Mouse (Mus musculus) liver, embryonic 14.5 days (tissue): Measurements from ENCODE around the gene Nubp2. TPM values are rescaled to one million over a fixed set of nuclear protein-coding genes. Genes with fewer than 3 reads are reported as not detected.

Experiments
- ATAC-seq: fragments of 200-750 bp; cut with Nextera tagmentation; 2 replicates; pipeline ENCODE4 v1.8.0; 2017; ENCODE audit warnings: moderate number of reproducible peaks, mild to moderate bottlenecking, moderate library complexity; ENCODE audit not compliant: insufficient read depth
- DNase-seq, 3 experiments: peaks; one replicate each; pipeline ENCODE4 v3.0.0-alpha.2; 2012 to 2013; ENCODE audit warnings: low read depth in 3 of 3, low spot score in 3 of 3
- H3K27ac ChIP-seq: fragments of 300-500 bp; sonication (generic); 2 replicates; pipeline ENCODE4 v1.5.1; 2014; ENCODE audit warnings: moderate library complexity, mild to moderate bottlenecking, control low read depth, inconsistent platforms
- H3K27me3 ChIP-seq: fragments of 300-500 bp; sonication (generic); 2 replicates; pipeline ENCODE4 v1.6.1; 2014; ENCODE audit warnings: mild to moderate bottlenecking, low read length, moderate library complexity; ENCODE audit not compliant: control insufficient read depth, insufficient read depth
- H3K36me3 ChIP-seq: fragments of 300-500 bp; sonication (generic); replicated peaks from 2 replicates; pipeline ENCODE4 v1.6.1; 2014; ENCODE audit warnings: low read depth; ENCODE audit not compliant: control insufficient read depth, insufficient read depth
- H3K4me1 ChIP-seq, 2 experiments: fragments of 200-500 bp in 1 of 2; fragments of 300-500 bp in 1 of 2; sonication (generic) in 1 of 2; replicated peaks; 2 replicates each; pipeline ENCODE4 v1.6.1; 2012 to 2014; ENCODE audit warnings: antibody characterized with exemption in 1 of 2, inconsistent platforms in 1 of 2, low read length in 1 of 2; ENCODE audit not compliant: control insufficient read depth in 2 of 2, insufficient read depth in 2 of 2
- H3K4me2 ChIP-seq: fragments of 300-500 bp; sonication (generic); 2 replicates; pipeline ENCODE4 v1.6.1; 2014; ENCODE audit warnings: low read depth, mild to moderate bottlenecking, control low read depth, moderate library complexity
- H3K4me3 ChIP-seq, 2 experiments: fragments of 200-500 bp in 1 of 2; fragments of 300-500 bp in 1 of 2; sonication (generic) in 1 of 2; 2 replicates each; pipeline ENCODE4 v1.5.1; 2012 to 2014; ENCODE audit warnings: low read depth in 2 of 2, low read length in 2 of 2, mild to moderate bottlenecking in 2 of 2, control low read depth in 1 of 2, inconsistent platforms in 1 of 2, moderate library complexity in 1 of 2; ENCODE audit not compliant: insufficient read depth in 1 of 2
- H3K9ac ChIP-seq: fragments of 300-500 bp; sonication (generic); replicated peaks from 2 replicates; pipeline ENCODE4 v1.6.1; 2014; ENCODE audit warnings: mild to moderate bottlenecking, control low read depth, moderate library complexity
- H3K9me3 ChIP-seq: fragments of 300-500 bp; sonication (generic); 2 replicates; pipeline ENCODE4 v1.6.1; 2016; ENCODE audit warnings: low read length, mixed read lengths; ENCODE audit not compliant: control insufficient read depth
- CTCF ChIP-seq: IDR thresholded peaks from 2 replicates; pipeline ENCODE4 v1.5.1; 2016; ENCODE audit warnings: antibody characterized with exemption, low read depth, control low read depth
- EP300 ChIP-seq: IDR thresholded peaks from 2 replicates; pipeline ENCODE4 v1.6.1; 2016; ENCODE audit warnings: antibody characterized with exemption, low read depth
- WGBS: fragments of 180-500 bp; shearing (Covaris S2); extraction: QIAGEN DNeasy Blood & Tissue Kit; methylation state at CpG from one replicate; pipeline ENCODE4 v1.1.7; 2014; ENCODE audit not compliant: insufficient replicate concordance; 5-methylcytosine and 5-hydroxymethylcytosine counted together
- polyA plus RNA-seq, 2 experiments: library from polyadenylated mRNA; depleted of rRNA in 1 of 2; stranded (reverse) in 1 of 2; unstranded in 1 of 2; fragments of >200 nt; fragmentation: Nextera tagmentation in 1 of 2; extraction: Ambion mirVana in 1 of 2; gene quantifications; 2 replicates each; pipeline versions ENCODE4 v1.2.1 to v1.2.3; 2012 to 2014

Gene Nubp2
- polyA plus RNA-seq, 2 experiments = 30.8 to 80.1 TPM

DNA sequence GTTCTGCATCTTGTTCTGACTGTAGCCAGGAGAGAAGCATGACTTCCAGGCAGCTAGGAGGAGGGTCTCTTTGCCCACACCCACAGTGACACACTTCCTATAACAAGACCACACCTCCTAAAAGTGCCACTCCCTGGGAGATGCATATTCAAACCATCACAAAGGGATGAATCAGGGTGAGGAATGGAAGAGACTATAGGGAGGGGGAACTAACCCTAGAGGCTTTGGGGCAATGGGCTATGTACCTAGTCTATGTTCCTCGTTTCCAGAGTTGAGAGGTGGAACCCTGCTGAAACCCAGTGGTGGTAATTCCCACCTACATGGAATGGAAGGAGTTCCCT is 11.8 kb downstream of the Nubp2 start:
- no peak overlapping the region for H3K27ac ChIP-seq
- no peaks in the 10 kb centered on the region for H3K36me3 ChIP-seq
- WGBS = 32% methylated on average over 1 of the region's 1 CpGs
- H3K4me1 ChIP-seq = no peaks in the 10 kb centered on the region
- H3K27me3 ChIP-seq = no peaks in the 10 kb centered on the region
- H3K4me2 ChIP-seq = no peak overlapping the region
- no peak for TF ChIP-seq CTCF
- TF ChIP-seq EP300 = no peak
- H3K9ac ChIP-seq = no peak overlapping the region
- no peaks in the 10 kb centered on the region for H3K9me3 ChIP-seq
- H3K4me3 ChIP-seq = no peak overlapping the region
- ATAC-seq (no peak), DNase-seq (no peak)

DNA sequence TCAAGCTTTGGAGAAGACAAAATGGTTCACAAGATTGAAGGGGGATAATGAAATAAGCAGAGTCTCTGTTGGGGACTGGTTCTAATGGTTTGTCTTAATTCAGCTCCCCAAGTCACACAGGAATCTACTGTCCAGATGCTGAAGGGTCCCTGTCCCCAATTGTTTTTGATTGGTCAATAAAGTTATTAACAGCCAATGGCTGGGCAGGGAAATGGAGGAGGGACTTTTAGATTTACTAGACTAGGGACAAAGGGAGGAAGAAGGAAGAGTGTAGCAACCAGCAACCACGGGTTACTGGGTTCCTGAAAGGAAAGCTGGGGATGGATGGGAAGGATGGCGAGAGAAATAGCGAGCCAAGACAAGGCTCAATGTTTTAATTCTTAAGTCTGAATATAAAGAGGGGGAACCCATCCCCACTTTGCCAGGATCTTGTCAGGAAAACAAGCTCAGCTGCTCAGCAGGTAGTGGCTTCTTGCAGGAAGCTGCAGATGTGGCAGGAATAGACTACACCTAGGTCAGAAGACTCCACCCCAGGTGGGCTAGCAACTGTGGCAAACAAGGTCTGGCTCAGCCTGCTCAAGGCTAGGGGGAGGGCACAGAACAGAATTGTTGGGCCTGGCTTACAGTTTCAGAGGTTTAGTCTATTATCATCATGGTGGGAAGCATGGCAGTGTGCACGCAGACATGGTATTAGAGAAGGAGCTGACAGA is 12.3 kb downstream of the Nubp2 start:
- no peak overlapping the region for H3K27ac ChIP-seq
- H3K4me1 ChIP-seq = no peaks in the 10 kb centered on the region
- H3K9ac ChIP-seq = no peak overlapping the region
- ATAC-seq = no peak
- H3K4me2 ChIP-seq = no peak overlapping the region
- TF ChIP-seq CTCF (no peak), EP300 (no peak)
- WGBS = 42% methylated on average over 4 of the region's 4 CpGs
- H3K27me3 ChIP-seq = no peaks in the 10 kb centered on the region
- H3K4me3 ChIP-seq = no peak overlapping the region
- no peaks in the 10 kb centered on the region for H3K9me3 ChIP-seq
- no peaks in the 10 kb centered on the region for H3K36me3 ChIP-seq
- DNase-seq = no peak

DNA sequence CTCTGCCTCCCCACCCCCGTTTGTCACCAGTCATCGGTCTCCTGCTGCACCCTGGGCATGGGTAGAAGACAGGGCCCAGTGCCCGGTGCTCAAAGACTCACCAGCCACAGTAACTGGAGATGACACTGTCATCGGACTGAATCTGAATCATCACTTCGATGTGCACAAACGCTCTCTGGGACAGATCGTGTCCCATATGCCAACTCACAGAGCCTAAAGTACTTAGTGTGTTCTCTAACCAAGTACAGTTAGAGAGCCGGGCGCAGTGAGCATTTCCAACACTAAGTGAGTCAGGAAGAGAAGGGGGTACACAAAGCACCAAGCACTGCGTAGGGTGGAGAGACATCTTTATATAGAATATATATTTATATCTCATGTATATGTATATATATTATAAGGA is 18.2 kb downstream of the Nubp2 start:
- TF ChIP-seq CTCF (no peak), EP300 (no peak)
- Histone ChIP-seq H3K4me3 (no peak overlapping the region), H3K4me2 (no peak overlapping the region), H3K4me1 (no peaks in the 10 kb centered on the region), H3K27ac (no peak overlapping the region), H3K36me3 (peaks cover 9% of the 10 kb centered on the region), H3K9ac (no peak overlapping the region), H3K9me3 (no peaks in the 10 kb centered on the region), H3K27me3 (no peaks in the 10 kb centered on the region)
- DNase-seq (no peak), ATAC-seq (no peak)
- whole genome bisulfite sequencing = 80% methylated on average over 10 of the region's 10 CpGs

DNA sequence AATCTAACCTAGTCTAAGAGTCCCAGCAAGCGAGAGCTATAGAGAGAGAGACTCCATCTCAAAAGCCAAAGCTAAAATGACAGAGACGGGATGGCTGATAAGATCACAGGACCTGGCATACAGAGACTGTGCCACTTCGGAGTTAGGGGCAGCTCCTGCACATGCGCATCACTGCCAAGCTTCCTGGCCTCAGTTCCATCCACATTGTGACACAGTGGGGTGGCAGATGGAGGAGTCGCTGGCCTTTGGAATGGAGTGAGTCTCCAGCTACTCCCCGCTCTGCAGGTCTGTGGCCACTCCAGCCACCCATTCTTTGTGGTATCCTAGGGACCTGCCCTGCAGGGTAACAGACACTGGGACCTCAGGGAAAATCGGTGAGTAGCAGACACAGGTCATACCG is 20.4 kb downstream of the Nubp2 start, which contains the start of gene Igfals:
TSS of gene Igfals (plus strand) at position 222 of the 400 bp plus-strand sequence.
- peaks cover 26% of the 10 kb centered on the region for H3K36me3 ChIP-seq
- no peak for TF ChIP-seq CTCF
- TF ChIP-seq EP300 = no peak
- no peak for ATAC-seq
- no peaks in the 10 kb centered on the region; a peak in 2 of 4 replicates for H3K4me1 ChIP-seq
- H3K4me2 ChIP-seq = no peak within 1 kb of the TSS
- no peak for DNase-seq
- H3K9ac ChIP-seq = no peak within 1 kb of the TSS
- H3K27me3 ChIP-seq = no peaks in the 10 kb centered on the region
- H3K9me3 ChIP-seq = no peaks in the 10 kb centered on the region
- H3K4me3 ChIP-seq = no peak within 1 kb of the TSS
- 86% methylated on average over 8 of the region's 8 CpGs for WGBS
- H3K27ac ChIP-seq = no peak within 1 kb of the TSS

DNA sequence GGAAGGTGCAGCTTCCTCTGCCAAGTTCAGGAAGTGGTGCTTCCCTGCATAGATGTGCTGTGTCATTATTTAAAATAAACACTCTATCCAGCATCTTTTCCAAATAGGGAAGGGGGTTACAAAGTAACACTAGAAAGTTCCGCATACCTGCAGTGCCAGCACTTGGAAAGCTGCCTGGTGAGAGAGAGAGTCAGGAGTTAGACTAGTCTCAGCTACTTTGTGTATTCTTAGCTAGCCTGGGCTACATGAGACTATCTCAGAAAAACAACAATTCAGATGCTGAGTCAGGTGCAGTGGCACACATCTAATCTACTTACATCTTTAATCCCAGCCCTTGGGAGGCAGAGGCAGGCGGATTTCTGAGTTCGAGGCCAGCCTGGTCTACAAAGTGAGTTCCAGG is 24.4 kb downstream of the Nubp2 start:
- H3K4me1 ChIP-seq = peaks cover 22 to 34% of the 10 kb centered on the region in 2 experiments
- H3K4me3 ChIP-seq = no peak overlapping the region
- H3K9me3 ChIP-seq = no peaks in the 10 kb centered on the region
- WGBS = 85% methylated on average over 3 of the region's 3 CpGs
- no peak overlapping the region for H3K4me2 ChIP-seq
- H3K36me3 ChIP-seq = peaks cover 31% of the 10 kb centered on the region
- no peak overlapping the region for H3K27ac ChIP-seq
- DNase-seq = no peak
- no peak for ATAC-seq
- no peak overlapping the region for H3K9ac ChIP-seq
- no peaks in the 10 kb centered on the region for H3K27me3 ChIP-seq
- TF ChIP-seq EP300 (no peak), CTCF (no peak)
